Mouse (Mus musculus): Measurements from ENCODE around the gene Ankrd66. TPM values are rescaled to one million over a fixed set of nuclear protein-coding genes. Genes with fewer than 3 reads are reported as not detected.

Gene Ankrd66
- polyA plus RNA-seq, 1 experiment from 2014 or later: not detected

- Histone ChIP-seq H3K4me1 (ENCODE audit: control insufficient read depth, insufficient read depth, low read length) (peaks cover 2% of the 10 kb centered on the region; the same call in 1 of the 2 replicates), H3K4me2 (no peak overlapping the region), H3K27me3 (ENCODE audit: control insufficient read depth, insufficient read depth, low read length) (no peaks in the 10 kb centered on the region; the same call in 1 of the 2 replicates), H3K9me3 (replicated peaks; ENCODE audit: control insufficient read depth, low read length) (no peaks in the 10 kb centered on the region), H3K4me3 (ENCODE audit: low read depth, low read length) (no peak overlapping the region), H3K36me3 (ENCODE audit: control insufficient read depth, insufficient read depth, low read length) (no peaks in the 10 kb centered on the region), H3K9ac (ENCODE audit: low read depth, low read length) (no peak overlapping the region), H3K27ac (ENCODE audit: low read depth, low read length) (no peak overlapping the region)
- ATAC-seq (replicated peaks; ENCODE audit: insufficient number of reproducible peaks, low FRiP score, low TSS enrichment): no peak
- WGBS (ENCODE audit: insufficient replicate concordance): 34% methylated on average over 3 of the region's 3 CpGs
Observed at GRCm38 (mm10) chr17:43573624-43574073, 30.2 kb upstream of the Ankrd66 start.

- Histone ChIP-seq H3K27me3 (ENCODE audit: control insufficient read depth, insufficient read depth, low read length) (no peaks in the 10 kb centered on the region; the same call in 1 of the 2 replicates), H3K4me3 (ENCODE audit: low read depth, low read length) (no peak overlapping the region), H3K36me3 (ENCODE audit: control insufficient read depth, insufficient read depth, low read length) (no peaks in the 10 kb centered on the region), H3K9me3 (replicated peaks; ENCODE audit: control insufficient read depth, low read length) (no peaks in the 10 kb centered on the region), H3K4me2 (no peak overlapping the region), H3K4me1 (ENCODE audit: control insufficient read depth, insufficient read depth, low read length) (peaks cover 3% of the 10 kb centered on the region; the same call in 1 of the 2 replicates), H3K9ac (ENCODE audit: low read depth, low read length) (no peak overlapping the region), H3K27ac (ENCODE audit: low read depth, low read length) (no peak overlapping the region)
- ATAC-seq (replicated peaks; ENCODE audit: insufficient number of reproducible peaks, low FRiP score, low TSS enrichment): no peak
- 48% methylated on average over 7 of the region's 7 CpGs for WGBS (ENCODE audit: insufficient replicate concordance)
Observed at GRCm38 (mm10) chr17:43569287-43569686, 25.8 kb upstream of the Ankrd66 start.

GRCm38 (mm10) chr17:43567992-43568888 is 24.8 kb upstream of the Ankrd66 start, which contains the start of gene Pla2g7:
Pla2g7 (plus strand) TSS chr17:43568098.
- peak within 1 kb of the TSS; percentile 25; the same call in 1 of the 2 replicates for H3K27ac ChIP-seq (ENCODE audit: low read depth, low read length)
- no peaks in the 10 kb centered on the region; the same call in 1 of the 2 replicates for H3K27me3 ChIP-seq (ENCODE audit: control insufficient read depth, insufficient read depth, low read length)
- WGBS (ENCODE audit: insufficient replicate concordance): 1% methylated on average over 34 of the region's 34 CpGs
- peaks cover 3% of the 10 kb centered on the region; the same call in 1 of the 2 replicates for H3K4me1 ChIP-seq (ENCODE audit: control insufficient read depth, insufficient read depth, low read length)
- peak within 1 kb of the TSS; percentile 54 for H3K4me3 ChIP-seq (ENCODE audit: low read depth, low read length)
- peak; percentile 64 for ATAC-seq (replicated peaks; ENCODE audit: insufficient number of reproducible peaks, low FRiP score, low TSS enrichment)
- H3K36me3 ChIP-seq (ENCODE audit: control insufficient read depth, insufficient read depth, low read length): no peaks in the 10 kb centered on the region
- H3K4me2 ChIP-seq: peak within 1 kb of the TSS; percentile 89
- no peaks in the 10 kb centered on the region for H3K9me3 ChIP-seq (replicated peaks; ENCODE audit: control insufficient read depth, low read length)
- peak within 1 kb of the TSS; percentile 68 for H3K9ac ChIP-seq (ENCODE audit: low read depth, low read length)

- Histone ChIP-seq H3K4me2 (peak overlapping the region; percentile 89), H3K27ac (ENCODE audit: low read depth, low read length) (no peak overlapping the region), H3K27me3 (ENCODE audit: control insufficient read depth, insufficient read depth, low read length) (no peaks in the 10 kb centered on the region; the same call in 1 of the 2 replicates), H3K4me1 (ENCODE audit: control insufficient read depth, insufficient read depth, low read length) (peaks cover 3% of the 10 kb centered on the region; the same call in 1 of the 2 replicates), H3K4me3 (ENCODE audit: low read depth, low read length) (peak overlapping the region; percentile 54), H3K9me3 (replicated peaks; ENCODE audit: control insufficient read depth, low read length) (no peaks in the 10 kb centered on the region), H3K9ac (ENCODE audit: low read depth, low read length) (peak overlapping the region; percentile 68), H3K36me3 (ENCODE audit: control insufficient read depth, insufficient read depth, low read length) (no peaks in the 10 kb centered on the region)
- no peak; the same call in 1 of the 2 replicates for ATAC-seq (replicated peaks; ENCODE audit: insufficient number of reproducible peaks, low FRiP score, low TSS enrichment)
- WGBS (ENCODE audit: insufficient replicate concordance): 11% methylated on average over 12 of the region's 12 CpGs
Observed at GRCm38 (mm10) chr17:43567593-43567991, 24.2 kb upstream of the Ankrd66 start.

GRCm38 (mm10) chr17:43563192-43563987 is 20.0 kb upstream of the Ankrd66 start:
- no peak for ATAC-seq (replicated peaks; ENCODE audit: insufficient number of reproducible peaks, low FRiP score, low TSS enrichment)
- H3K36me3 ChIP-seq (ENCODE audit: control insufficient read depth, insufficient read depth, low read length): no peaks in the 10 kb centered on the region
- no peak overlapping the region for H3K9ac ChIP-seq (ENCODE audit: low read depth, low read length)
- H3K27me3 ChIP-seq (ENCODE audit: control insufficient read depth, insufficient read depth, low read length): no peaks in the 10 kb centered on the region
- H3K9me3 ChIP-seq (replicated peaks; ENCODE audit: control insufficient read depth, low read length): no peaks in the 10 kb centered on the region
- WGBS (ENCODE audit: insufficient replicate concordance): 85% methylated on average over 7 of the region's 7 CpGs
- H3K4me2 ChIP-seq: no peak overlapping the region
- H3K27ac ChIP-seq (ENCODE audit: low read depth, low read length): no peak overlapping the region
- no peaks in the 10 kb centered on the region for H3K4me1 ChIP-seq (ENCODE audit: control insufficient read depth, insufficient read depth, low read length)
- H3K4me3 ChIP-seq (ENCODE audit: low read depth, low read length): no peak overlapping the region

GRCm38 (mm10) chr17:43558678-43559077 is 15.2 kb upstream of the Ankrd66 start:
- 73% methylated on average over 3 of the region's 3 CpGs for WGBS (ENCODE audit: insufficient replicate concordance)
- Histone ChIP-seq H3K27ac (ENCODE audit: low read depth, low read length) (no peak overlapping the region), H3K4me3 (ENCODE audit: low read depth, low read length) (no peak overlapping the region), H3K9me3 (replicated peaks; ENCODE audit: control insufficient read depth, low read length) (no peaks in the 10 kb centered on the region), H3K4me1 (ENCODE audit: control insufficient read depth, insufficient read depth, low read length) (peaks cover 13% of the 10 kb centered on the region), H3K27me3 (ENCODE audit: control insufficient read depth, insufficient read depth, low read length) (no peaks in the 10 kb centered on the region), H3K4me2 (no peak overlapping the region), H3K9ac (ENCODE audit: low read depth, low read length) (no peak overlapping the region), H3K36me3 (ENCODE audit: control insufficient read depth, insufficient read depth, low read length) (no peaks in the 10 kb centered on the region)
- ATAC-seq (replicated peaks; ENCODE audit: insufficient number of reproducible peaks, low FRiP score, low TSS enrichment): no peak

- Histone ChIP-seq H3K9me3 (replicated peaks; ENCODE audit: control insufficient read depth, low read length) (no peaks in the 10 kb centered on the region), H3K4me1 (ENCODE audit: control insufficient read depth, insufficient read depth, low read length) (peaks cover 16% of the 10 kb centered on the region), H3K4me2 (no peak overlapping the region), H3K27ac (ENCODE audit: low read depth, low read length) (no peak overlapping the region), H3K36me3 (ENCODE audit: control insufficient read depth, insufficient read depth, low read length) (no peaks in the 10 kb centered on the region), H3K4me3 (ENCODE audit: low read depth, low read length) (no peak overlapping the region), H3K27me3 (ENCODE audit: control insufficient read depth, insufficient read depth, low read length) (no peaks in the 10 kb centered on the region), H3K9ac (ENCODE audit: low read depth, low read length) (no peak overlapping the region)
- WGBS (ENCODE audit: insufficient replicate concordance): 66% methylated on average over 6 of the region's 6 CpGs
- no peak for ATAC-seq (replicated peaks; ENCODE audit: insufficient number of reproducible peaks, low FRiP score, low TSS enrichment)
Observed at GRCm38 (mm10) chr17:43557541-43558090, 14.2 kb upstream of the Ankrd66 start.

GRCm38 (mm10) chr17:43557104-43557503 is 13.7 kb upstream of the Ankrd66 start:
- Histone ChIP-seq H3K27ac (ENCODE audit: low read depth, low read length) (no peak overlapping the region), H3K4me1 (ENCODE audit: control insufficient read depth, insufficient read depth, low read length) (peaks cover 16% of the 10 kb centered on the region), H3K4me3 (ENCODE audit: low read depth, low read length) (no peak overlapping the region), H3K9me3 (replicated peaks; ENCODE audit: control insufficient read depth, low read length) (no peaks in the 10 kb centered on the region), H3K4me2 (no peak overlapping the region), H3K9ac (ENCODE audit: low read depth, low read length) (no peak overlapping the region), H3K27me3 (ENCODE audit: control insufficient read depth, insufficient read depth, low read length) (no peaks in the 10 kb centered on the region), H3K36me3 (ENCODE audit: control insufficient read depth, insufficient read depth, low read length) (no peaks in the 10 kb centered on the region)
- WGBS (ENCODE audit: insufficient replicate concordance): 83% methylated on average over 4 of the region's 4 CpGs
- ATAC-seq (replicated peaks; ENCODE audit: insufficient number of reproducible peaks, low FRiP score, low TSS enrichment): no peak

All from heart, embryonic 11.5 days (tissue).